Mouse (Mus musculus): ENCODE measurements around the gene Gpatch1. TPM values are rescaled to one million over a fixed set of nuclear protein-coding genes. Genes with fewer than 3 reads are reported as not detected.
"Not testable (repeated sequence)": the region's sequence is repeated elsewhere in the genome, so short reads cannot be mapped to it uniquely, and the experiment has no call there.

Gpatch1 gene
- total RNA-seq, 2 experiments from 2014 or later: 15.4 to 16.7 TPM

DNA sequence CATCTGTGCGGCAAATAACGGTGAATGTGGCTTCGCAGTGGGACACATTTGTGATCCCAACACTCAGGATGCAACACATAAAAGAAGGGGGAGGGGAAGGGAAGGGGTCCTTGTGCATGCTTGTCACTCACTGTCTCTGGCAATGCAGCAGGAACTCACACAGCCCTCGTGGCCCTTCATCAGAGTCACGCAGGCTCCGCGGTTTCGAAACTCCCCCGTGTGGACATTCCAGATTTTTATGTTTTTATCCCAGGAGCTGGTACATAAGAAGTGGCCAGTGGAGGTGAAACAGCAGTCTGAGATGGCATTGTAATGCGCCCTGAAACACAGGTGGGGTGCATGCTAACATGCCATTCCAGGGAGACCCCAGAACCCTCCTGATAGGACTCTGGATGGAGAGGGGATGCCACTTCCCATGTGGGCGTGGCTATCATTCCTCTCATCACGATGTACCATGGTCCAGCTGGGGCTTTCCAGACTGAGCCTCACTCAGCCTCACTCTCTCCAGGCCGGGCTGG, 66.1 kb downstream of the Gpatch1 start:
- DNase-seq (ENCODE audit: low spot score in 2 of 2): peak in 1 of 2 experiments; percentile 40

DNA sequence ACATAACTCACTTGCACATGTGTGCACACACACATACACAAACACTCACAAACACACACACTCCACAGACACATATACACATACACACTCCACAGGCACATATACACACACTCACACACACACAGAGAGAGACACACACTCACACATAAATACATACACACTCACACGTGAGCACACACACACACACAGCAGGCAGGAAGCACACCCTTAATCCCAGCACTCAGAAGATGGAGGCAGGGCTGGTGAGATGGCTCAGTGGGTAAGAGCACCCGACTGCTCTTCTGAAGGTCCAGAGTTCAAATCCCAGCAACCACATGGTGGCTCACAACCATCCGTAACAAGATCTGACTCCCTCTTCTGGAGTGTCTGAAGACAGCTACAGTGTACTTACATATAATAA, 80.3 kb downstream of the Gpatch1 start:
- not testable (repeated sequence) for DNase-seq (ENCODE audit: low spot score in 2 of 2)

DNA sequence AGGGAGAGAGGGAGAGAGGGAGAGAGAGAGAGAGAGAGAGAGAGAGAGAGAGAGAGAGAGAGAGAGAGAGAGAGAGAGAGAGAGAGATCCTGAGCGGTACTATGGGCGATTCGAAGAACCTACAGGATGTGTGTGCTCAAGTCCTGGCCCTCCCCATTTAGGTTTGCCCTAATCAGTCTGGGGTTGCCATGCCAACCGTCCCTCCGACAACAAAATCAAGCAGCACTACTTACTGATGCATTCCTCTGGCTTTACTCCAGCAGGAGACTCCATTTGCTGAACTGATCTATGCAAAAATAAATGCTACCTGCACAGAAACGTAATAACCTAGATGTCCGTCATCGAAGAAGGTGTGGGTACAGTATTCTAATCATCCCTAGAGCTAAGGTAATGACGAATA, 82.9 kb downstream of the Gpatch1 start:
- DNase-seq (ENCODE audit: low spot score in 2 of 2): peak in 1 of 2 experiments; percentile 35

DNA sequence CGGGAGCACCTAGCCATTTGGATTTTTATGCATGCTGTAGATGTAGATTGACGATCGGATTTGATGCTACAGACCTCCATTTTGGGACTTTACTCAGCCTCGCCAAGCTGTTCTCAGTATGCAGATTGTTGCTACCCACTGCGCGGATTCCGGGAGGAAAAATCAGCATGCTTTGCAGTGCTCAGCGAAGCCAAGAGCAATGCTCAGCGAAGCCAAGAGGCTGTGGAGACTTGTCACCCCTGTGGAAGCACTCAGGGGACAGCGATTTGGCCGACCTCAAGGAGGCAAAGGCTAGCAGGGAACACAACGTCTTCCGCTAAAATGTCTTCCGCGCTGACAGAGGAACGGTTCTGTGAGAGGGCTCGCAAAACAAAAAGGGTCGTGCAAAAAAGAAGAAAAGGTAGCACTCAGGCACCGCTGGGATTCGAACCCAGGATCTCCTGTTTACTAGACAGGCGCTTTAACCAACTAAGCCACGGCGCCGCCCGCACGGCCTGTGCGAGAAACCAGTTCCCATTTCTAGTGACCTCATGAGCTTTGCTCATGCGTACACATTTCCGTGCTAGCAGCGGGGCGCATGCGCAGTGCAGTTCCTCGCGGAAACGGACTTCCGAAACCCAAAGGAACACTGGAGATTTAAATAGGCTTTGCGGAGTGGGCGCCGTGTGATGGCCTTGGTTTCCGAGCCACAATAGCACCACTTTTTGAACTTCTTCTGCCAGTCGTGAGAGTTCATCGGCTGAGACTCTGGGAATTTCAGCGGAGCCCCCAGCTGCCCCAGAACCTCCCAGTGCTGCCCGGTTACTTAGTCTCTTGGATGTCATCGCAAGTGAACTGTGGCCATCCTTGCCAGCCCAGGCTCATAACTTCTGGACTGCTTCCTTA, 83.6 kb downstream of the Gpatch1 start:
- DNase-seq (ENCODE audit: low spot score in 2 of 2): peak; percentile 98 to 99

DNA sequence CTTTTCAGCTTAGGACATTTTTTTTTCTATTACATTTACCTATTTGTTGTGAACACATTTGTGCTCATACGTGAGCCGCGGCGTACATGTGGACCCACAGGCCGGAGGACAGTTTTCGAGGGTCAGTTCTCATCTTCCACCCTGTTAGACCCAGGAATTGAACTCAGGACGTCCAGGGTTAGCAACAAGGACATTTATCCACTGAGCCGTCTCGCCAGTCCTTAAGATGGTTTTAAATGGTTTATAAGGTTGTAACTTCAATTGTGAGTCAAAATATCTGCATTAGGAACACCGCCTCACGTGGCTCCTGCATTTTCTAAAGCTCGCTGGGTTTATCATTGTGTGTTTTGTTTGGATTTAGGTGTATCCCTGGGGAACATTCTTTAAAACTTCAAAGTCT, 84.4 kb downstream of the Gpatch1 start:
- DNase-seq (ENCODE audit: low spot score in 2 of 2): no peak

DNA sequence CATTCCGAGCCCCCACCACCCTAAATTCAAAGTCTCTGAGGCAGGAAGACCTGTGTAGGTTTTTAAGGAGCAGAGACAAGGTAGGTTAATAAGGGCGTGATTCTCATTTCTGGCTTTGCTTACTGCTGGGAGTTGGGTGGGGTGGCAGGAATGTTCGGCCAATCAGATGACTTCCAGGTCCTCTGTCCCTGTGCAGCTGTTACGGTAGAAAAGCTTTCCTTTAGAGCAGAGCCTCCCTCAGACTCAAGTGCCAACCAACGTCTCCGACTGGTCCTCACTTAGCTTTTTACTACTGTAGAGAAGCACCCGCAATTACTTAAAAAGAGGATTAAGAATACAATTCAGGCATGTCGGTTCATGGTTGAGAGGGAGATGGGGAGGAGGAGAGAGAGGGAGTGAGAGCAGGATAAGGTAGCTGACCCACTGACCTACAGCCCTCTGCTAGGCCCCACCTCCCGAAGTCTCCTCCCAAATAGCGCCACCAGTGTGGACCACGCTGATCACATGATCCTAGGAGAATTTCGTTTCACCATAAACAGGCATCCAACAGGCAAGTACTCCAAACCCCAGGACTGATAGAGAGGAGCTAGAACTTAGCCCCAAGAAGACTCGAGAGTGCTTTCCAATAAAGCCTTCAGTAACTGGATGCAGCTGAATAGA, 85.3 kb downstream of the Gpatch1 start:
- no peak for DNase-seq (ENCODE audit: low spot score in 2 of 2)

DNA sequence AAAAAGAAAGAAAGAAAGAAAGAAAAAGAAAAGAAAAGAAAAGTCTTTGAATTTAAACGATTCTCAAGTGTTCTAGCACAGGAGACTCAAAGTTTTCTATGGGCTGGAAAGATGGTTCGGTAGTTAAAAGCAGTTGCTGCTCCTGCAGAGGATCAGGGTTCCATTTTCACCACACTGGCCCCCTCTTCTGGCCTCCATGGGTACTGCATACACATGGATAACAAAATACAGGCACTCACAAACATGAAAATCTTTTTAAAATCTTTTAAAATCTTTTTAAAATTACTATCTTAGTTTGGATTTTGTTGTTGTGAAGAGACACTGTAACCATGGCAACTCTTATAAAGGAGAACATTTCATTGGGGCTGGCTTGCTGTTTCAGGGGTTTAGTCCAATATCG, 87.9 kb downstream of the Gpatch1 start:
- DNase-seq (ENCODE audit: low spot score in 2 of 2): no peak

Other genes starting within 250 kb of the Gpatch1 start
- gene Cebpa, start 199.1 kb downstream of the Gpatch1 start, total RNA-seq (2021): 100 to 1,000 TPM; 102 to 266 TPM
- gene Slc7a10, start 132.1 kb downstream of the Gpatch1 start, total RNA-seq (2021): 10 to 100 TPM in 1 of 2 experiments, 1 to 10 TPM in 1; 8.6 to 19.4 TPM
- 10 to 100 TPM; 17.7 to 20.0 TPM for gene Lrp3, start 102.9 kb downstream of the Gpatch1 start, total RNA-seq (2021)
- 1 to 10 TPM; 1.7 to 2.4 TPM for gene Rhpn2, start 15.7 kb upstream of the Gpatch1 start, total RNA-seq (2021)
- gene Faap24, start 78.4 kb upstream of the Gpatch1 start, total RNA-seq (2021): 1 to 10 TPM; 5.2 to 6.9 TPM
- gene Cep89, start 78.6 kb upstream of the Gpatch1 start, total RNA-seq (2021): 10 to 100 TPM; 11.9 to 16.0 TPM
- gene Slc7a9, start 130.4 kb upstream of the Gpatch1 start, total RNA-seq (2021): not detected
- under 1 TPM; 0.07 to 0.10 TPM for gene Tdrd12, start 219.3 kb upstream of the Gpatch1 start, total RNA-seq (2021)
- 10 to 100 TPM; 51.1 to 53.2 TPM for gene Nudt19, start 237.9 kb upstream of the Gpatch1 start, total RNA-seq (2021)